Mouse (Mus musculus) lung, adult 2 months (tissue): ENCODE measurements around the gene Gsg1.

Experiments
- CTCF ChIP-seq: fragments of 200-500 bp; IDR thresholded peaks from 2 replicates; pipeline ENCODE4 v1.5.1; 2011; ENCODE audit warnings: mild to moderate bottlenecking, low read length, control low read depth; ENCODE audit not compliant: insufficient read depth
- POLR2A ChIP-seq: fragments of 200-500 bp; IDR thresholded peaks from 2 replicates; pipeline ENCODE4 v1.6.1; 2011; ENCODE audit warnings: low read depth, mild to moderate bottlenecking, control low read depth, low read length, borderline replicate concordance; ENCODE audit errors: extremely low read depth

- TF ChIP-seq POLR2A (no peak), CTCF (no peak)
Measured at GRCm38 (mm10) chr6:135269626-135270025, 15.5 kb upstream of the Gsg1 start.
